Mouse (Mus musculus) ES-Bruce4 (cell line): ENCODE data around the gene Lmcd1. TPM values are rescaled to one million over a fixed set of nuclear protein-coding genes. Genes with fewer than 3 reads are reported as not detected.

Source experiments
- H3K27ac ChIP-seq: 2 replicates; pipeline ENCODE4 v1.5.1; 2012; ENCODE audit warnings: low read length, inconsistent platforms; ENCODE audit not compliant: insufficient read depth
- H3K27me3 ChIP-seq: 2 replicates; pipeline ENCODE4 v1.6.1; 2012; ENCODE audit warnings: mild to moderate bottlenecking, low read length, inconsistent platforms; ENCODE audit not compliant: control insufficient read depth, poor library complexity, insufficient read depth, severe bottlenecking
- H3K36me3 ChIP-seq: 2 replicates; pipeline ENCODE4 v1.6.1; 2012; ENCODE audit warnings: inconsistent platforms, mild to moderate bottlenecking, low read length, moderate library complexity; ENCODE audit not compliant: control insufficient read depth, poor library complexity, insufficient read depth, severe bottlenecking
- H3K4me1 ChIP-seq: one replicate; pipeline ENCODE4 v1.8.1; 2011; ENCODE audit warnings: low read length; ENCODE audit not compliant: control insufficient read depth, insufficient read depth
- H3K4me3 ChIP-seq: 2 replicates; pipeline ENCODE4 v1.5.1; 2011; ENCODE audit warnings: low read depth, mild to moderate bottlenecking, low read length
- H3K9ac ChIP-seq: 2 replicates; pipeline ENCODE4 v1.6.1; 2012; ENCODE audit warnings: low read depth, mild to moderate bottlenecking, inconsistent platforms; ENCODE audit not compliant: poor library complexity, severe bottlenecking
- H3K9me3 ChIP-seq: replicated peaks from 2 replicates; pipeline ENCODE4 v1.6.1; 2012; ENCODE audit warnings: mild to moderate bottlenecking, low read length, inconsistent platforms; ENCODE audit not compliant: control insufficient read depth, poor library complexity, insufficient read depth, severe bottlenecking
- CTCF ChIP-seq: IDR thresholded peaks from one replicate; pipeline ENCODE4 v1.8.1; 2011; ENCODE audit warnings: low read depth, low read length
- EP300 ChIP-seq: IDR thresholded peaks from 2 replicates; pipeline ENCODE4 v1.6.1; 2011; ENCODE audit warnings: low read depth, low read length; ENCODE audit not compliant: insufficient read depth
- POLR2A ChIP-seq: IDR thresholded peaks from one replicate; pipeline ENCODE4 v1.8.1; 2011; ENCODE audit warnings: low read length; ENCODE audit not compliant: insufficient read depth
- polyA plus RNA-seq: library from polyadenylated mRNA; stranded (reverse); fragments of >200 nt; gene quantifications from 2 replicates; pipeline ENCODE4 v1.2.4, GENCODE M21; 2011; ENCODE audit warnings: low read depth; ENCODE audit not compliant: missing spikeins, insufficient read depth, insufficient read length

The Lmcd1 gene
- polyA plus RNA-seq, 1 experiment, result not detected

- Histone ChIP-seq H3K9ac (no peak overlapping the region), H3K9me3 (no peaks in the 10 kb centered on the region), H3K36me3 (no peaks in the 10 kb centered on the region), H3K4me3 (no peak overlapping the region), H3K27ac (no peak overlapping the region), H3K27me3 (no peaks in the 10 kb centered on the region), H3K4me1 (no peaks in the 10 kb centered on the region)
- TF ChIP-seq EP300 (no peak), CTCF (no peak), POLR2A (no peak)
Observed at GRCm38 (mm10) chr6:112295269-112295668, 21.7 kb downstream of the Lmcd1 start.

GRCm38 (mm10) chr6:112300146-112300545 is 26.6 kb downstream of the Lmcd1 start:
- no peak for TF ChIP-seq POLR2A
- TF ChIP-seq CTCF, result no peak
- no peak for TF ChIP-seq EP300
- Histone ChIP-seq H3K36me3 (no peaks in the 10 kb centered on the region), H3K27ac (no peak overlapping the region), H3K4me3 (no peak overlapping the region), H3K4me1 (no peaks in the 10 kb centered on the region), H3K27me3 (no peaks in the 10 kb centered on the region), H3K9ac (no peak overlapping the region), H3K9me3 (no peaks in the 10 kb centered on the region)

GRCm38 (mm10) chr6:112300633-112301032 is 27.1 kb downstream of the Lmcd1 start:
- Histone ChIP-seq H3K36me3 (no peaks in the 10 kb centered on the region), H3K27ac (no peak overlapping the region), H3K4me3 (no peak overlapping the region), H3K9me3 (no peaks in the 10 kb centered on the region), H3K27me3 (no peaks in the 10 kb centered on the region), H3K4me1 (no peaks in the 10 kb centered on the region), H3K9ac (no peak overlapping the region)
- TF ChIP-seq EP300 (no peak), CTCF (no peak), POLR2A (no peak)

- Histone ChIP-seq H3K4me1 (no peaks in the 10 kb centered on the region), H3K4me3 (no peak overlapping the region), H3K27ac (no peak overlapping the region), H3K9me3 (no peaks in the 10 kb centered on the region), H3K9ac (no peak overlapping the region), H3K27me3 (no peaks in the 10 kb centered on the region), H3K36me3 (no peaks in the 10 kb centered on the region)
- TF ChIP-seq EP300 (no peak), CTCF (no peak), POLR2A (no peak)
Observed at GRCm38 (mm10) chr6:112302248-112302647, 28.7 kb downstream of the Lmcd1 start.

- no peaks in the 10 kb centered on the region for H3K27me3 ChIP-seq
- H3K27ac ChIP-seq, result no peak overlapping the region
Observed at GRCm38 (mm10) chr6:112302814-112303383, 29.3 kb downstream of the Lmcd1 start.

GRCm38 (mm10) chr6:112304751-112305150 is 31.2 kb downstream of the Lmcd1 start:
- no peak overlapping the region for H3K4me3 ChIP-seq

More at GRCm38 (mm10) chr6:112302814-112303383, 29.3 kb downstream of the Lmcd1 start:
- no peak overlapping the region for H3K4me3 ChIP-seq
- H3K4me1 ChIP-seq, result no peaks in the 10 kb centered on the region
- no peak overlapping the region for H3K9ac ChIP-seq
- TF ChIP-seq CTCF, result no peak
- TF ChIP-seq POLR2A, result no peak
- TF ChIP-seq EP300, result no peak
- H3K36me3 ChIP-seq, result no peaks in the 10 kb centered on the region
- no peaks in the 10 kb centered on the region for H3K9me3 ChIP-seq

More at GRCm38 (mm10) chr6:112304751-112305150, 31.2 kb downstream of the Lmcd1 start:
- no peaks in the 10 kb centered on the region for H3K36me3 ChIP-seq
- no peak overlapping the region for H3K9ac ChIP-seq
- H3K4me1 ChIP-seq, result no peaks in the 10 kb centered on the region
- H3K27me3 ChIP-seq, result no peaks in the 10 kb centered on the region
- TF ChIP-seq CTCF (no peak), EP300 (no peak), POLR2A (no peak)
- no peaks in the 10 kb centered on the region; the same call in 1 of the 2 replicates for H3K9me3 ChIP-seq
- H3K27ac ChIP-seq, result no peak overlapping the region
